Mouse (Mus musculus): ENCODE results near the gene Plch2.

DNA sequence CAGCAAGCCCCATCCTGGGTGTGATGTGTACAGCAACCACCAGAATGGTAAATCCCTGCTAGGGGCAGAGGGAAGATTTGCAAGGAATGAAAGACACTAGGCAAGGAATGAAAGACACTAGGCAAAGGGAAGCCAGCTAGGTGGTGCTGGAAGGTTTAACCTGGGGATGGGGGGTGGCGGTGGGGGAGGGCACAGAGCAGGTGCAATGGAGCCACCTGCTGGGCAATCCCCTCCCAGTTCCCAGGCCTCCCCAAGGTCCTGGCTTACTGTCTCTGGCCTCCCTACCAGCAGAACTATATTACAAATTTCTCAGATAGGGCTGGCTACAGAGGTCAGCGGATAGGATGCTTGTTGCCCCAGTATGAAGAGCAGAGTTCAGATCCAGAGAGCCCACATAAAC, 7.9 kb upstream of the Plch2 start:
- TF ChIP-seq TAL1 (IDR thresholded peaks at IDR 0.05; ENCODE audit: low read length) (no peak), GABPA (IDR thresholded peaks at IDR 0.05; ENCODE audit: low read depth, low read length) (no peak), MAZ (IDR thresholded peaks at IDR 0.05; ENCODE audit: low read depth, low read length) (no peak), CTCF (IDR thresholded peaks at IDR 0.05 in 2 of 3, conservative IDR thresholded peaks at IDR 0.05 in 1 of 3; ENCODE audit: control insufficient read depth in 1 of 3, insufficient read depth in 1 of 3, low read depth in 2 of 3, low read length in 3 of 3, poor library complexity in 1 of 3, severe bottlenecking in 1 of 3) (peak in 2 of 3 experiments; percentile 34 to 39; a peak in 3 of 6 replicates), NELFE (IDR thresholded peaks at IDR 0.05; ENCODE audit: low read depth, low read length) (no peak), MAFK (IDR thresholded peaks at IDR 0.05; ENCODE audit: borderline replicate concordance, low read depth, low read length) (no peak), POLR2AphosphoS2 (IDR thresholded peaks at IDR 0.05; ENCODE audit: low read length) (no peak), JUND (IDR thresholded peaks at IDR 0.05; ENCODE audit: low read depth, low read length) (no peak), ELF1 (IDR thresholded peaks at IDR 0.05; ENCODE audit: low read depth, low read length) (no peak), USF1 (IDR thresholded peaks at IDR 0.05; ENCODE audit: low read depth, low read length) (no peak), CHD2 (IDR thresholded peaks at IDR 0.05; ENCODE audit: low read length) (no peak), ZC3H11A (IDR thresholded peaks at IDR 0.05; ENCODE audit: low read depth, low read length) (peak; percentile 21; the same call in 1 of the 2 replicates), ZNF384 (IDR thresholded peaks at IDR 0.05; ENCODE audit: low read depth, low read length) (no peak), ZKSCAN1 (IDR thresholded peaks at IDR 0.05; ENCODE audit: low read depth, low read length) (no peak)
